Mouse (Mus musculus) mature B cell (primary cell): Measurements from ENCODE around the gene Ttf1.
"Not testable (repeated sequence)": the region's sequence is repeated elsewhere in the genome, so short reads cannot be mapped to it uniquely, and the experiment has no call there.

Experiments used
- in situ Hi-C: fragments of 300-500 bp; cut with MboI; formaldehyde crosslinking; loops from 2 replicates; pipeline ENCODE4 v1.14.3; 2019

Gene Ttf1

DNA sequence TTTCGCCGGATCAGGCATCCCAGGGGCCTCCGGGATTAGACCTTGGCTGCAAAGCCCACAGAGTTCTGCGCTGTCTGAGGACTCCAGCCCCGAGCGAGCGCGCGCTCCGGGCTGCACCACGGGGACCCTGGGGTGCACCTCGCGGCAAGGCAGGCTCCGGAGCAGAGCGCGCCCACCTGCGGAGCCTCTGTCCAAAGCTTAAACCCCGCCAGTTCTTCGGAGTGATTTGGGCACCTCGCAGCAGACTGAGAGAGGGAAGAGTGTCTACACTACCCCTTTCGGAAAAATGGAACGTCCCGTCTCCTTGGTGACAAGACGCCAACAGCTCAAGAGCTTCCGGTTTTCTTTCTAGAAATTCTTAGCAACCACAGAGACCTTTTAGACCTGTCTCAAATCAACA is 5.1 kb upstream of the Ttf1 start, which contains the start of gene Cfap77:
Cfap77 (minus strand) TSS at position 76 of the 400 bp plus-strand sequence.
- in situ Hi-C loops, result loop anchor here (10.0 kb wide), 1 partner anchor 300 kb away; no protein-coding TSS in a partner anchor

DNA sequence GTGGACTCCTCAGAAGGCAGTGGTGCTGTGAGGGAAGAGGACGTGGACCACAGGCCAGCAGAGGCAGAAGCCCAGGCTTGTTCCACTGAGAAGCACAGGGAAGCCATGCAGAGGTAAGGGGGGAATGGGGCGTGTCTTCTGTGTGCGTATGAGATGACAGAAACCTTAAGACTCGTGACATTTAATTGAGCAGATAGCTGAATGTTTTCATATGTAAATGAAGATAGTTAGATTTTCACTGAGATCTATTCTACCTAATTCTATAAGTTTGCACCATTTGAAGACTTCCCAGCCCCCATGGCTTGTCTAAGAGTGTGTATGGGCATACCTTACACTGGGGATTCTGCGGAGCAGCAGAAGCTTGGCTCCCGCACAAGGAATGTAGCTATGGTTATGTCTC is 5.7 kb downstream of the Ttf1 start:
- in situ Hi-C loops, result no loop called here

DNA sequence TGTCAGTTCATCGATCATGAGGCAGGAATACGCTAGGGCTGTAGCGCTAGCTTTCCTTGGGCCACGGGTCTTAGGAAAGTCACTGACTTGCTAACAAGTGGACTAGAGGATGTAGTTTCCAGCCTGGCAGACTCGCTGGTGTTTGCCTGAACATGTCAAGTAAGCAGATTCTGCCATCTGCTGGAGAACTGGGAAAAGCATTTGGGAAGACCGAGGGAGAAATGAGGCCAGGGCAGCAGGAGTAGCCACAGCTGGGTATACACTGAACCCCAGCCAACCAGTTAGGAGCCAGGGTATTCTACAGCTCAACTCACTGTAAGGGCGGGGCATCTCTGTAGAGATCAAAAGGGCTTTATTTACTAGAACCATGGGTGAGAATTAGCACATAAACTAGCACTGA is 6.3 kb downstream of the Ttf1 start:
- in situ Hi-C loops, result no loop called here

DNA sequence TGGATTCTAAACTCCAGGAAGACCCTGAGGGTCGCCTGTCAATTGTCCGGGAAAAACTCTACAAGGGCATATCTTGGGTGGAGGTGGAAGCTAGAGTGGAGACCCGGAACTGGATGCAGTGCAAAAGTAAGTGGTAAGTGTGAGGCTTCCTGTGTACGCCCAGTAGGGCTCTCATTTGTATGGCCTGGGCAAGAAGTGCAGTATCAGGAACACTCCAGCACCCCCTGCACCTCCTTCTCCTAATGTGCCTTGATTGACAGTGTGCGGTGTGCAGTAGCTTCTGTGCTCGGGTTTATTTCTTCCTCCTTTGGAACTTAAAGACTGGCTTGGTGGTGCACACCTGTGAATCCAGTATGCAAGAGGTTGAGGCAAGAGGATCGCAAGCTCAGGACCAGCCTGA is 14.6 kb downstream of the Ttf1 start:
- in situ Hi-C loops, result no loop called here

DNA sequence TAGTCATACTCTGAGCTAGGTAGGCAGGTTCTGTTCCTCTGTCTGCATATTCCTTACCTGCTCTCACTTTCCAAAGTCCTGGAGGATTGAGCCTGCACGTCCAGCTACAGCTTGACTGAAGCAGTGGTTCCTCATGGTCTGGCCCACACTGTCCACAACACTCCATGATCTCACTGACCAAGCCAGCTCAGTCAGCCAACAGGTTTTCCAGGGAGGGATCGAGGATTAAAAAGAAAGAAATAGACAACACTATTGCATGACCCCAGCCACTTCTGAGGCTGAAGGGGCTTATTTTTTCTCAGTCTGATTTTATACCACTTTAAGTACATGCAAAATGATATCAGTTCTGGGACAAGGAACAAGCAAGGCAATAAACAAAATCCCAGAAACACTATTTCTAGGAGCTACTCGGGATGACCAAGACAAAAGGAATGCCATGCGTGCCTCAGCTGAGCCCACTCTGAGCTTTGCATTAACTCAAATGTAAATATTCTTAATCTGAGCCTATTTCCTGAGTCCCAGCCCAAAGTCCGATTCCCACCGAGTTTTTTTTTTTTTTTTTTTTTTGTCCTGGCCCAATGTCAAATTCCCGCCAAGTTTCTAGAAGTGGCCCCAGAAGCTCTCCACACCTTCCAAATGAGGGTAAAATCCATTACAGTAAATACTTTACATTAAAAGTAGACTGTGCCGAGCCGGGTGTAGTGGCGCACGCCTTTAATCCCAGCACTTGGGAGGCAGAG is 15.4 kb downstream of the Ttf1 start:
- in situ Hi-C loops, result no loop called here

DNA sequence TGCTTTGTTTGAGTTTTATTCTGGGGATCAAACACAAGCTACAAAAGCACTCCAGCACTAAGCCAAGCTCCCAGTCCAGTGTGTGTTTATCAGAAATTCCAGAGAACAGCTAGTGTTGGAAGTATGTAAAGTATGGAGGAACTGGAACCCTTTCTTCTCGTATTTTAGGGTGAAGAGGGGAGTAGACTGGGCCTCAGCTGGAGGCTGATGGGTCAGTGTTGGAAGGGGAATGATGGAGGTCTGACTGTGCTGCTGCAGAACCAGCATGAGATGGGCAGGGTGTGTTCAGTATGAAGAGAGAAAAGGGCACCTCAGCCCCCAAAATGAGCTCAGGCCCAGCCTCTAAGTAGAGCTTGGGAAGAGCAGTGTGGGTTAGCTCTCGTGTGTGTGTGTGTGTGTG is 16.2 kb downstream of the Ttf1 start:
- in situ Hi-C loops, result no loop called here

DNA sequence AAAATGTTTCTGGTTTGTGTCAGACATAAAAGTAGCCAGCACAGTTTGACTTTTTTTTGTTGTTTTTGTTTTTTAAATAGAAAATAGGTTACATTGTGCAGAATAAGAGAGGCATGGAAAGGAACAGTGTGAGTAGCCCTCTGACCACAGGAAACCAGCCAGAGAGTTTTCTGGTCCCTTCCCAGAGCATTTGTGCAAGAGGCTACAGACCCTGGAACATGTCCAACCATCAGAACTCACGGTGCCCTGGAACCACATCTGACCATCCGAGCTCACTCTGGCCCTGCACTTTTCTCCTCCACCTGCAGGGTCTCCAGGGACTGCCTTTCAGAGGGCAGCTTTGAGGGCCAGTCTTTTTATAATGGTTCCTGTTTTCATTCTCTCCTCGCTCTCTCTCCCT is 21.9 kb downstream of the Ttf1 start:
- in situ Hi-C loops, result no loop called here

DNA sequence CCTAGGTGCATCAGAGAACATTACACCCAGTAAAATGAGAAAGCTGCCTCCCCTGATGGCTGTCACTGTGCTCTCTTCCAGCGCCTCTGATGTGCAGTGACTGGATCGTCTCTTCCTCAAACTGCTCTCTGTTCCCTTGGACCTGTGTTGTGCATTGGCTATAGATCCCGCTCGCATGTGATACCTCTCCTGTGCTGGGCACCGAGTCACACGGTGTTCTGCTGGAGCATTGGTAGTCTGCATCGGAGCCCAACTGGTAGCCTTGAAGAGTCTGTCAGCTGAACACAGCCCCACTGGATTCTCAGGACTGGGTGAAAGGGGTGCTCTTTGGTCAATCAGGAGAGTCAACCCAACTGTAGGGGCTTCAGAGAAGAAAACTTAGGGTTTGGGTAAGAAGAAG is 26.0 kb downstream of the Ttf1 start:
- in situ Hi-C loops, result no loop called here

DNA sequence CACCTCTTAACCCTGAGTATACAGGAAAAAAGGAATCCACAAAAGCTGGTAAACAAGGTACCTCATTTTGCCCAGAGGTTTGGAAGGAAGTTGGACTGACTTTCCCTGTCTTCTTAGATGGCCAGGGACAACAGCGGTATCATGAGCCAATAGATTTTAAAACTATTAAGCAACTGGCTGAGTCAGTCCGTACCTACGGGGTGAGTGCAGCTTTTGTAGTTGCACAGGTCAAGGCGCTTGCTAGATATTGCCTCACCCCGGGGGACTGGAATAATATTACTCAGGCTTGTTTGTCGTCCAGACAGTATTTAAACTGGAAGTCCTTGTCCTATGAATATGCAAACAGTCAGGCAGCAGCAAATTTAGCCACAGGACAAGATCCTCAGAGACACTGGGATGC is 29.2 kb downstream of the Ttf1 start:
- in situ Hi-C loops, result not testable (repeated sequence)

DNA sequence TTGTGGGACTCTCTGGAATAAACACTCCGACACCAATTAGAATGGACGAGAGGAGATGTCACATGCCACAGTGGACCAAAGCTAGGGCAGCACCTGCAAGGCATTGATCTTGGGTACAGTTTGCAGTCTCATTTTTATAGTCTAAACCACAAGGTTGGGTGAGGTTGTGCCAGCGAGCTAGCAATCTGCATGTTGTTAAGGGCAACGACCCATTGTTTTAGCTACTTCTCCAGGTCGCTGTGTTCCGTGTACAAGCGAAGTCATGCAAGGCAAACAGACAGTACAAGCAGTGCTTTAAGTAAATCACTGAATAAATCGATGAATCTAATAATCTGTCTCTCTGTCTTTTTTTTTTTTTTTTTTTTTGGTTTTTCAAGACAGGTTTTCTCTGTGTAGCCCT is 35.6 kb downstream of the Ttf1 start:
- in situ Hi-C loops, result no loop called here

DNA sequence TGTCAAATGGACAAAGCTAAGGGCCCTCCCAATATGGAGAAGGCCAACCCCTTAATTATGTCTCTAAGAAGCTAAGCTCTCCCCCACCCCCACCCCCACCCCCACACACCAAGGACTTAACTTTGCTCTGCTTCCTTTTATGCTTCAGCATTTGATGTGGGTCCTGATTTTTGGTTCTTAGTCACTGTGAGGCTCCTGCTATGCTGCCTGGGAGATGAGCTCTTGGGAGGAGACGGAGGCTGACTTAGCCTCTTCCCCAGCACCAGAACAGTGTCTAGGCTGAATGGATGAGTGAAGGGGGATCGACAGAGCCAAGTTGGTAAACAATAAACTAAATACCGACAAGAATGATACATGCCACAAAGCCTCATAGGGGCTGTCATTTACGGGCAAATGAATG is 36.7 kb downstream of the Ttf1 start:
- in situ Hi-C loops, result no loop called here

DNA sequence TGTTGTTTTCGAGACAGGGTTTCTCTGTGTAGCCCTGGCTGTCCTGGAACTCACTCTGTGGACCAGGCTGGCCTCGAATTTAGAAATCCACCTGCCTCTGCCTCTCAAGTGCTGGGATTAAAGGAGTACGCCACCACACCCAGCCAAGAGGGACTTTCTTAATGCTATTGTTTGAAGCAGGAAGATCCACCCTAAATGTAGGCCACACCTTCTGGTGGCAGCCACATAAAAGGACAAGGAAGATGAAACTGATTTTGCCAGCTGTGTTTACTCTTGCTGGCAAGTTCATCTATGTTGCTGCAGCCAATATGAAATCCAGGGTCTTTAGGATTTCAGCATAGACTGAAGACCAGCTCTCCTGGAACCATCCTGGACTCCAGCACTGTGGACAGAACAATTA is 37.4 kb downstream of the Ttf1 start:
- in situ Hi-C loops, result no loop called here

DNA sequence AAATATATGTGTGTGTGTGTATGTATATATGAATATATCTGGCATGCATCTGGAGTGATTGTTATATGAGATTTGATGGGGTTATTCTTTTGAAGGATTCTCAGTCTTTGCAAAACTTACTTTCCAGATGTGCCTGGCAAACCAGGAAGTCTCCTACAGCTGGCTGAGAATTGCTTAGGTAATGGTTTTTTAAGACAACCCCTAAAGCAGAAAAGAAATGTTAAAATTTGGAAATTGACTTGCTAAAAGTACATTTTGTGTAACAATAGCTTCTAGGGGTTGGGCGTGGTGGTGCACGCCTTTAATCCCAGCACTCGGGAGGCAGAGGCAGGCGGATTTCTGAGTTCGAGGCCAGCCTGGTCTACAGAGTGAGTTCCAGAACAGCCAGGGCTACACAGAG is 37.9 kb downstream of the Ttf1 start:
- in situ Hi-C loops, result not testable (repeated sequence)

DNA sequence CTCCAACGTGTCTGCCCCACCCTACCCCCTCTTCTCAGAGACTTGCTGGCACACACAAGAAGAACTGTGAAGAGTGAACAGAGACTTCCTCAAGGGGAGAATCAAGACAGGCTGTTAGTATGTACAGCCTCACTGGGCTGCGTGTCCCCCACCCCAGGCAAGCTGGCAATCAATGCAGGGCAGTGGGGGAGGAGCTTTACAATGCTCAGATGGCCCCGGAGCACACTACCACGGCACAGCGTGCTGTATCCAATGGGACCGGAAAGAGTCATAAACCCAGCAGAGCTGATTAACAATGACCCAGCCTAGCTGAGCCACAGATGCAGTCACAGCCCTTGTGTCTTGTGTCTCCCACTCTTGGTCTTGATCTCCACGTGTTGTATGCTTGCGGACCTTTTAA is 38.7 kb downstream of the Ttf1 start:
- in situ Hi-C loops, result no loop called here

DNA sequence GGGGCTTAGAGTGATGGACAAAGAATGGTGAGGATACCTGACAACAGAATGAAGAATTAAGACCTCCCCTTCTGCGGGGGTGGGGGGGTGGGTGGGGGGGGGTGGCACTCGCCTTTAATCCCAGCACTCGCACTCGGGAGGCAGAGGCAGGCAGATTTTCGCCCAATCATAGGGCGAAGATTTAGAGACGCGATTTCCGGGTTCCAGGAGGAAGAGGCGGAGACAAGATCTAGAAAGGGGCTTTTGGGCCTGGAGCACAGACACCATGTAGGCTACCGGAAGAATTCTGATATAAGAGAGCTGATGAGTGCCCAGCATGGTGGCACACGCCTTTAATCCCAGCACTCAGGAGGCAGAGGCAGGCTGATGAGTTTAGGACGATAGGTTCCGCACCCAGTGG is 39.6 kb downstream of the Ttf1 start:
- in situ Hi-C loops, result no loop called here

DNA sequence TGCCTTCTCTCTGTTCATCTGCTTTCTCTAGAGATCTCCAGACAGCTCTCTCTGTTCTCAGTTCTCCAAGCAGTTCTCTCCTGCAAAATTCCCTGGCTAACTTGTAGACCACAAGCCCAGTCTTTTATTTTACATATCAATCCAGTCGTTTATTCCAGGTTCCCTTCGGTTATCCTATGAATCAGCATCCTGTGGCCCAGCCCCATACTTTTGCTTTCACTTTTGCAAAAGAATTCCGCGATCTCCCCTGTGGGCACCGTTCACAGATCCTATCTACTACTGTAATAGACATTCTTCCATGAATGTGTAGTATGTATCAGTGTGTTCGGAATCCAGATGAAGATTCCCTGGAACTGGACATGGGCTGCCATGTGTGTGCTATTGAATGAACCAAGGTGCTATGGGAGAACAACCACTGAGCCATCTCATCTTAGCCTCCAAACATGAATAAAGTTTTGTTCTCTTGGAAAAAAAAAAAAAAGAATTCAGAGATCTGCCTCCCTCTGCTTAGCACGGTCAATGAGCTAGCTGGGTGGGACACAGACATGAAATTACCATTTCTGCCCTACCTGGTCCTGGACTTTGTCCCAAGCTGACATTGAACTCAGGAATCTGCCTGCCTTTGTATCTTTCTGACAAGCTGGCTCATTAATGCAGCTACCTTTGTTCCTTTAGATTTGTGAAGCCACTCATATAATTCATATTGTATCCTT is 40.9 kb downstream of the Ttf1 start:
- in situ Hi-C loops, result no loop called here

DNA sequence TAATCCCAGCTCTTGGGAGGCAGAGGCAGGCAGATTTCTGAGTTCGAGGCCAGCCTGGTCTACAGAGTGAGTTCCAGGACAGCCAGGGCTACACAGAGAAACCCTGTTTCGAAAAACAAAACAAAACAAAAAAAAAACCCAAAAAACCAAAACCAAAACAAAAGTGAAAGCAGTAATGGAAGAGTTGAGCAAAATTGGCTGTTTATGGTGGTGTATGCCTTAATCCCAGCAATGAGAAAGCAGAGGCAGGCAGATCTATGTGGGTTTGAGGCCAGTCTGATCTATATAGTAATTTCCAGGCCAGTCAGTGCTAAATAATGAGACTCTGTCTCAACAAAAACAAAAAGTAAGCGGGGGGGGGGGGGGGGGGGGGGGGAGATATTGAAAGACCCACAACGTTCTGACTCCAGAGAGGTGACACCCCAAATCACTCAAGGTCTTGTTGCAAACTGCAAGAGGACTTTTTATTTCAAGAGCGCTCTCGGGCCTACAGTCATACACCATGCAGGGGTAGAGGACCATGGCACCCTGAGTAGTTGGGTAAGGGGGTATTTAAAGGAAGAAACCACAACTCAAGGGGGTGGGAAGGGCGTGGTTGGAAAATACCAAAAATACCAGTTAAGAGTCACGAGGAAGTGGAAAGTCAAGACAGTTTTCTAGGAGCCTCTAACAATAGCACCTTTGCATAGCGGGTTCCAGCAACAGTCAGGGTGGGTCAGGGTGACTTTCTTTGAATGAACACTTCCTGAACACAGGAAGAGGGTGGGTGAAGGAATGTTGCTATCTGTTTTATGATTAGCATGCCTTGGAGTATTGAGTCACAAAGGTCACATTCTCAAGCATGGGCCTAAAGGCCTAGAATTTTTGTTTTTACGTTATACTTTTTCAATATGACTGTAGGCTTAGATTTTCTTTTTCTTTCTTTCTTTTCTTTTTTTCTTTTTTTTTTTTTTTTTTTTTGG is 42.6 kb downstream of the Ttf1 start:
- in situ Hi-C loops, result not testable (repeated sequence)

DNA sequence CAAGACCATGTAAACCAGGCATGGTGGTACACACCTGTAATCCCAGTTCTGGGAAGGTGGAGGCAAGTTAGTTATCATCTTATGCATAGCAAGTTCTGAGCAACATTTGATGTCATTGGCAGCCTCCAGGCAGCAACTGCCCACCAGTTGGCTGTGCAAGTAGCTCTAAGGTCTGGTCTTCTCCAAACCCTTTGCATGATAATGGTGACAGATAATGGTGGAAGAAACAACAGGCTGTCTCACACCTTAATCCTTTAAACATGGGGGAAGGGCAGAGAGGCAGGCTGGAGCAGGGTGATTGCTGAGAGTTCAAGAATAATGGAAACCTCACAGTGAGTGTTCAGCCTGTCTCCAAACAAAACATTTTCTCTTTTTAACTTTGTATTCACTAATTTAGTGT is 60.9 kb downstream of the Ttf1 start:
- in situ Hi-C loops, result no loop called here

DNA sequence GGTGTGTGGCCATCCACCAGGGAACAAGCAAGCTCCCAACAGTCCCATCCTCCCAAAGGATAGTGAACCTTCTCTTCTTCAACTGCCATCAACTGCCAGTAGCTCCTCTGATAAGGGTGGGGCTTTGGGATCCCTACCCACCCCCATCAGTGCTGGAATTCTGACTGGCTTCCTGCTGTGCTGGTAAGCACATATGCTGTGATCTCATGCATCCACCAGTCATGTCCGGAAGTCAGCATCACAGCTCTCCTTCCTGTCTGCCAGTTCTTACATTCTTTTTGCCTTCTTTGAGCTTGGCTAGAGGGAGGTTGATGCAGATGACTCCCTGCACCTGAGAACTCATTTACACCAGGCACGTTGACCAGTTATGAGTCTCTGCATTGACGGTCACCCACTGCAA is 62.4 kb downstream of the Ttf1 start:
- in situ Hi-C loops, result no loop called here

DNA sequence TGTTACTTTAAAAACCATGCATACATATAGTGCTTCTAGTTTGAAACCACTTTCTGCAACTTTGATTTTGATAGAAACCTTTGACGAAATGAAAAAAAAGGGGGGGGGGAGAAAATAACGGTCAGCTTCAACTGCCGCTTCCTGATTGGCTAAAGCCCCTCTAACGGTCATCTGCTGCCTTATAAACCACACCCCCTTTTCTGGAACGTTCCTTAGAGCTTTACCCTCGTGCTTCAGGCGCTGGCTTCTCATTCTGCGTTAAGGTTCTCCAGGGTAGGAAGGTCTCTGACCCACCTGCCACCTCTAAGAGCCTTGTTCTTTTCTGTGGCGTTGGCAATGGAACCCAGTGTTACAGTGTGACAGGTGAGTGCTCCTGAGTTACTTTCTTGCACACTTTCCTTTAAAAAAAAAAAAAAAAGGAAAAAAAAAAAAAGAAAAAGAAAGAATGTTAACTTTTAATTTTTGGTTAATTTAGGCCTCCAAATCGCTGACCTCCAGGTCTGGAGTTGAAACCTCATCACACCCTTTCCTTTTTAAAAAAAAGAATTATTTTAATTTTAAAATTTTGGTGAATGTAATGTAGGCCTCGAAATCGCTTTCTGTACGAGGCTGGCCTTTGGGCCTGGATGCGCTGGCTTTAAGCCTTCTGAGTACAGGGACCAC is 64.0 kb downstream of the Ttf1 start, which contains the start of gene Setx:
Setx (plus strand) TSS at position 275 of the 663 bp plus-strand sequence.
- in situ Hi-C loops, result no loop called here

DNA sequence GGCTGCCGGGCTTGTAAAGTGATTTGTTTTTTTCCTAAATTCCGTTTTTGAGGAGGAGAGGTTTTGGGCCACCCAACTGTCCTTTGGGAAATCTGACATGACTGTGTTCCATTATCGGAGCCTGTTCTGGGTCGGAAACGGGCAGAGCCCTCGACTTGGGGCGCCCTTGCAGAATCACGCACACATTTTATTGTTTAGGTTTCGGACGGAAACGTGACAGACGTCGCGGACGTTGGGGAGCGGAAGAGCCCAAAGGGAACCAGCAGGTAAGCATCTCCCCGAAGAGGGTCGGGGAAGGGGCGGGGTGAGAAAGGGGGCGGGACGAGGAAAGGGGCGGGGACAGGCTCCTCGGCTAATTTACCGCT is 64.5 kb downstream of the Ttf1 start:
- in situ Hi-C loops, result no loop called here
